Mouse (Mus musculus): ENCODE data around the gene Gm10837. TPM values are rescaled to one million over a fixed set of nuclear protein-coding genes. Genes with fewer than 3 reads are reported as not detected.
"Not testable (repeated sequence)": the region's sequence is repeated elsewhere in the genome, so short reads cannot be mapped to it uniquely, and the experiment has no call there.

Gene Gm10837
- polyA plus RNA-seq, 1 experiment: not detected

DNA sequence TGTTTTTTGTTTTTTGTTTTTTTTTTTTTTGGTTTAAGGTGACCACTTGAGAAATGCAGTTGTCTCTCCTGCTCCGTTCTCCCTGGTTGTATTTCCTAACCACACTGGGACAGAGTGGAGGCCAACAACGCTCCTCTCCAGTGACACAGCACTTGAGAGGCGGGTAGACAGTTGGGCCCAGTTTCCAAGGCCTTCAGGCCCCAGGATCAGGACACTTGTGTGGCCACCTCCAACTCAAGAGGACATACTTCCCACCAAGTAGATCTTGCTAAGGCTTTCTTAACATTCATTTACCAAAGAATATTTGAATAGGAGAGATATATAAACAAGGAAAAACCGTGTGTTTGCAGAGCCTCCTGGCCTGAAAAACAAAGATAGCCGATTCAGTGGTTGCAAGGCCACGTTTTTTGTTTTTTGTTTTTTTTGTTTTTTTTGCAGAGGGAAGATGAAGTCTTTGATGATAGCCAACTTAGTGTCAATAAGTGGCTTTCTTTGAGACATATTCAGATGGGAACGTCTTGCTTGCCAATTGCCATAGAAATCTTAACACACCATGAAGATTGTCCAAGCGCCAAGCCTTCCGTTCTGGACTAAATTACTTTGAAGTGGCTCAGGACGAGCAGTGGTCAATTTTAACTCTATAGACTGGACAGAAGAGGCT, 35.4 kb upstream of the Gm10837 start:
- peaks cover 19% of the 10 kb centered on the region for H3K4me1 ChIP-seq (ENCODE audit: control insufficient read depth, insufficient read depth, low read length)
- no peak overlapping the region for H3K4me3 ChIP-seq (ENCODE audit: insufficient read depth, low read depth, low read length)
- WGBS: 73% methylated on average over 10 of the region's 10 CpGs
- H3K27ac ChIP-seq (ENCODE audit: insufficient read depth, low read depth, low read length): no peak overlapping the region
- TF ChIP-seq POLR2A (IDR thresholded peaks at IDR 0.05; ENCODE audit: insufficient read depth, low read depth, low read length) (no peak), CTCF (IDR thresholded peaks at IDR 0.05; ENCODE audit: insufficient read depth, low read depth, low read length) (no peak)

DNA sequence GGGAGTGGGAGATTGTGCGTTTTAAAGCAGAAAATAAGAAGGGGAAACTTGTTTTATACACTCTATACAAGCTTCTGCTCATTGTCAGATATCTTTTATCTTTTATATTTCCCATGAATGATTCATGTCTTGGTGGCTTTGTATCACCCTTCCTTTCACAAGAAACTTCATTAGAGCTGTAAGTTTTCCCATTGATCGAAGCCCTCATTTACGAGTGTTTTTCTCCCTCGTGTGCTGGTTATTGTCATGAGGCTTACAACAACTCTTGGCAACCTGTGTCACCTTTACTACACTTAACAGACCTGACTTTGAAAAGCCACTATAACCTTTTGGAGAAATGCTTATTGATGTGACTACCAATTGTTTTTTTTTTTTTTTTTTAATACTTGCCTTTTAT, 34.8 kb upstream of the Gm10837 start:
- no peak for TF ChIP-seq CTCF (IDR thresholded peaks at IDR 0.05; ENCODE audit: insufficient read depth, low read depth, low read length)
- TF ChIP-seq POLR2A (IDR thresholded peaks at IDR 0.05; ENCODE audit: insufficient read depth, low read depth, low read length): no peak
- WGBS: 64% methylated on average over 4 of the region's 4 CpGs
- Histone ChIP-seq H3K27ac (ENCODE audit: insufficient read depth, low read depth, low read length) (no peak overlapping the region), H3K4me3 (ENCODE audit: insufficient read depth, low read depth, low read length) (no peak overlapping the region), H3K4me1 (ENCODE audit: control insufficient read depth, insufficient read depth, low read length) (peaks cover 14% of the 10 kb centered on the region)

DNA sequence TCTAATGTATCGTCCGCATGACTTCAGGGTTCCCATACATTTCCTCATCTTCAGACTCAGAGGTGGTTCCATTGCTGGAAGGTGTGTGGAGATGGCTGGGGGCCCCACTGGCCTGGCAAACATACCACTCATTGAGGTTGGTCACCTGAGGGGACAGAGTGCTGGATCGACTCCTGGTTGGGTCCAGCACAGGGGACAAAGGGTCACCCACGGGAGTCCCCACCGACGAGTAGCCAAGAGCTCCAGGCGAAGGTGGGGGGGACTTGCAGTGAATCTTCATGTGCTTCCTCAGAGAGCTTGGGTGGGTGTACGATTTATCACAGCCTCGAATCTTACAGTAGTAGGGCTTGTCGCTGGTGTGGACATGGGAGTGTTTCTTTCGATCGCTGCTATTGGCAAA, 31.1 kb upstream of the Gm10837 start:
- H3K4me1 ChIP-seq (ENCODE audit: control insufficient read depth, insufficient read depth, low read length); H3K27ac ChIP-seq (ENCODE audit: insufficient read depth, low read depth, low read length); H3K4me3 ChIP-seq (ENCODE audit: insufficient read depth, low read depth, low read length): not testable (repeated sequence)
- 81% methylated on average over 10 of the region's 12 CpGs for WGBS

DNA sequence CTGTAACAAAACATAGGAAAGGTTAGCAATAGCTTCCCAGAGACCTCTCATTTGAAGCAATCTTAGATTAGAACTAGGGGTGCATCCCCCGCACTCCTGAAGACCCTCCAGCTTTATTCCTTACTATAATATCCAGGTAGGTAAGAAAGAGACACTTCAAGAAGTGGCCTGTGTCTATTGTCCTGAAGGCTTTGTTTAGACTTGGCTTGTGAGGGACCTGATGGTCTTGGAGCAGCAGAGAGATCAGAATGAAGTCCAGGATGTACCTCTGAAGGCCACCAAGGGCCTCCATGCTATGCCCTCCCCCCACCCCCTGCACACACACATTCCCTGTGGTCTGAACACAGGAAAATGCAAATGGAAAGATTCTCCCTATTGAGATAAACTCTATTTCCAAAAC, 30.6 kb upstream of the Gm10837 start:
- no peak overlapping the region for H3K4me3 ChIP-seq (ENCODE audit: insufficient read depth, low read depth, low read length)
- 92% methylated on average over 1 of the region's 1 CpGs for WGBS
- no peak overlapping the region for H3K27ac ChIP-seq (ENCODE audit: insufficient read depth, low read depth, low read length)

DNA sequence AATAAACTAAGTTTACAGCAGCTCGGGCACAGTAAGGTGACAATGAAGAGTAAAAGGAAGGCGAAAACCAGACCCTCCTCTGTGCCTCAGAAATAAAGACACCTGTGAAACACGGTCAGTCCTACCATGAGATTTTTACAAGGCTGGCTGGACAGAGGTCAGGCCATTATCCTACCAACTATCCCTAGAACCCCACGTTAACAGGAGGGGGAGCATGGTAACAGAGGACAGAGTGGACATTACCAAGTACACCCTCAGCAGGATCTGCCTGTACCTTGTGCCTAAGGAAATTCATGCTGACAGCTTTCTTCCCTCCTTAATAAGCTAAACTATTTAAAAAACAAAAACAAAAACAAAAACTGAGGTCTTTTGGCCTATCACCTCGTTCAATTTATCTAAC, 30.2 kb upstream of the Gm10837 start:
- TF ChIP-seq CTCF (IDR thresholded peaks at IDR 0.05; ENCODE audit: insufficient read depth, low read depth, low read length) (no peak), POLR2A (IDR thresholded peaks at IDR 0.05; ENCODE audit: insufficient read depth, low read depth, low read length) (no peak)
- Histone ChIP-seq H3K4me1 (ENCODE audit: control insufficient read depth, insufficient read depth, low read length) (peaks cover 16% of the 10 kb centered on the region), H3K4me3 (ENCODE audit: insufficient read depth, low read depth, low read length) (no peak overlapping the region), H3K27ac (ENCODE audit: insufficient read depth, low read depth, low read length) (no peak overlapping the region)
- 76% methylated on average over 5 of the region's 5 CpGs for WGBS

More for the DNA sequence above, 30.6 kb upstream of the Gm10837 start:
- TF ChIP-seq CTCF (IDR thresholded peaks at IDR 0.05; ENCODE audit: insufficient read depth, low read depth, low read length) (no peak), POLR2A (IDR thresholded peaks at IDR 0.05; ENCODE audit: insufficient read depth, low read depth, low read length) (no peak)
- peaks cover 14% of the 10 kb centered on the region for H3K4me1 ChIP-seq (ENCODE audit: control insufficient read depth, insufficient read depth, low read length)

DNA sequence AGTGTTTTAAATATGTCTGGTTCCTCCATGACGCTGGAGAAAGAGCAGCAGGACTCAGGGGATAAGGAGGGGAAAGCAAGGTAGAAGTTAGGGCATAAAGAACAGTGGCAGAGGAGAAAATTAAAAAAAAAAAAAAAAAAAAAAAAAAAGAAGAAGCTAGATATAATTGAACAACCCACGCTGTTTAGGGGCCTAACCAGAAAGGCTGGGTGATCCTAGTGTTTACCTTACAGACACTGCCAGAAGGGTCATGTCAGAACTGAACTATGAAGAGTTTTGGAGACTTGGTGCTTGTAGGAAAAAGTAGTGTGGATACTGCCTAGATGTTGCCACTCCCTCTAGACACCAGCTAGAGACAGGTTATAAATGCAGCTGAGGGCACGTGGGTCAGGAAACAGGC, 28.9 kb upstream of the Gm10837 start:
- no peak overlapping the region for H3K27ac ChIP-seq (ENCODE audit: insufficient read depth, low read depth, low read length)
- WGBS: 85% methylated on average over 3 of the region's 3 CpGs
- TF ChIP-seq POLR2A (IDR thresholded peaks at IDR 0.05; ENCODE audit: insufficient read depth, low read depth, low read length) (no peak), CTCF (IDR thresholded peaks at IDR 0.05; ENCODE audit: insufficient read depth, low read depth, low read length) (no peak)
- H3K4me1 ChIP-seq (ENCODE audit: control insufficient read depth, insufficient read depth, low read length): peaks cover 16% of the 10 kb centered on the region
- no peak overlapping the region for H3K4me3 ChIP-seq (ENCODE audit: insufficient read depth, low read depth, low read length)

DNA sequence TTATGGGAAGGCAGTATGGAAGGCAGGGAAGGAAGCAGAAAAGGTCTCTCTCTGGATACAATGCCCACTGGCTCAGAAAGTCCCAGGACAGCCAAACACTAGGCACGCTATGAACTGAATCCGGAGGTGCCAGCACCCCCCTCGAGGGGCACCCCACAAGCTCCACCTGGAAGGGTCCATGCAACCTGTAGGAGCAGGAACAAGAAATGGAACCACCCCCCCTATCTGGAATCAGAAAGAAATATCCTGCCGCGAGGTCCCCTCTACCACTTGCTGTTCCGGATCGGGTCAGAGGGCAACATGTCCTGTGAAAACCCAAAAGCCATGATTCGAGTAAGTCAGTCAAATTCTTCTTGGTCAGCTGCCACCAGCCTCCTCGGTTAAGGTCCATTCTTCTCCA, 28.4 kb upstream of the Gm10837 start:
- WGBS: 61% methylated on average over 9 of the region's 9 CpGs
- Histone ChIP-seq H3K27ac (ENCODE audit: insufficient read depth, low read depth, low read length) (no peak overlapping the region), H3K4me1 (ENCODE audit: control insufficient read depth, insufficient read depth, low read length) (peaks cover 16% of the 10 kb centered on the region), H3K4me3 (ENCODE audit: insufficient read depth, low read depth, low read length) (peak overlapping the region; percentile 13)
- TF ChIP-seq CTCF (IDR thresholded peaks at IDR 0.05; ENCODE audit: insufficient read depth, low read depth, low read length) (no peak), POLR2A (IDR thresholded peaks at IDR 0.05; ENCODE audit: insufficient read depth, low read depth, low read length) (no peak)

DNA sequence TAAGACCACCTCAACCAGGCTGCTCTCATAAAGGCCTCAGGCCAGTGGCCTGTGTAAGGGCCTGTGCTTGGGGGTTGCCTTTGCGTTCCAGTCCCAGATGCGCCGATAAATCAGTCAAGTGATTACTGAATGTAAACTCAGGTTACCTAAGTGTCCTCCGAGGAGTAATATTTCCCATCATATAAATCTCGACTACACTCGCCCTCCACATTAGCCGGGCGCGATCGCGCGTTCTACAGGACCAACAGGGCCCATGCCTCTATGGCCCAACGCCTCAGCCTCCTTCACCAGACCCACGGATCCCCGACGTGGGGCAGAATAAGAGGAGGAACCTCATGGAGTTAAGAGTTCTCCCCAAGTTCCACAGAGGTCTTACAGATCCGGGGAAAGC, 27.7 kb upstream of the Gm10837 start:
- no peak for TF ChIP-seq POLR2A (IDR thresholded peaks at IDR 0.05; ENCODE audit: insufficient read depth, low read depth, low read length)
- TF ChIP-seq CTCF (IDR thresholded peaks at IDR 0.05; ENCODE audit: insufficient read depth, low read depth, low read length): no peak
- peaks cover 16% of the 10 kb centered on the region for H3K4me1 ChIP-seq (ENCODE audit: control insufficient read depth, insufficient read depth, low read length)
- peak overlapping the region; percentile 54 for H3K27ac ChIP-seq (ENCODE audit: insufficient read depth, low read depth, low read length)
- H3K4me3 ChIP-seq (ENCODE audit: insufficient read depth, low read depth, low read length): peak overlapping the region; percentile 57
- WGBS: 58% methylated on average over 17 of the region's 17 CpGs

DNA sequence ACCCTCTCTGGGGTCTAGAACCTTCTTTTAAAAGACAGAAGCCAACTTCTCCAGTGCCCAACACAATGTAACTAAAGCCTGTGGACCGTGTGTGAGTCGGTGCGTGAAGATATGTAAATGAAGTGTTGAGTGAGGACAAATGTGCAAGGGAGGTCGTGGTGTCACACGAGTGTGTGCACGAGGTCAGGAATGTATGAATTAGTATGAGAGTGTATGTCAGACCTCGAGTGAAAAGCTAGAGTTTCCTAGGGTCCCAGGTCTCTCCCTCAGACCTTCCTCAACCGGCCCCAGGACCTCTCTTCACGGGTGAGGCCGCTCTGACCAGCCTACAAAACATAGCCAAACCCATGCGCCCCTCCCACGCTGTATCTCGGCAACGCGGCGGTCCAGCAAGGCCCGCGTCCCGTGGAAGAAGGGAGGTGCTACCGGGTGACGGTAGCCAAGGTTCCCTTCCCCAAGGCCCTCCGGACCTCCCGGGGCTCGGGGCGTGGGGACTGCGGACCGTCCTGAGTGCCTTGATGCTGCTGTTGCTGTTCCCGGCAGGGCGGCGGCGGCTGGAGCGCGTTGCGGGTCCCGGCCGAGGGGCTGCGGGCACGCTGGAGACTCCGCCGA, 27.2 kb upstream of the Gm10837 start:
- Histone ChIP-seq H3K4me3 (ENCODE audit: insufficient read depth, low read depth, low read length) (peak overlapping the region; percentile 57), H3K4me1 (ENCODE audit: control insufficient read depth, insufficient read depth, low read length) (peaks cover 16% of the 10 kb centered on the region), H3K27ac (ENCODE audit: insufficient read depth, low read depth, low read length) (peak overlapping the region; percentile 54)
- TF ChIP-seq POLR2A (IDR thresholded peaks at IDR 0.05; ENCODE audit: insufficient read depth, low read depth, low read length): no peak
- TF ChIP-seq CTCF (IDR thresholded peaks at IDR 0.05; ENCODE audit: insufficient read depth, low read depth, low read length): no peak
- 13% methylated on average over 40 of the region's 40 CpGs for WGBS

DNA sequence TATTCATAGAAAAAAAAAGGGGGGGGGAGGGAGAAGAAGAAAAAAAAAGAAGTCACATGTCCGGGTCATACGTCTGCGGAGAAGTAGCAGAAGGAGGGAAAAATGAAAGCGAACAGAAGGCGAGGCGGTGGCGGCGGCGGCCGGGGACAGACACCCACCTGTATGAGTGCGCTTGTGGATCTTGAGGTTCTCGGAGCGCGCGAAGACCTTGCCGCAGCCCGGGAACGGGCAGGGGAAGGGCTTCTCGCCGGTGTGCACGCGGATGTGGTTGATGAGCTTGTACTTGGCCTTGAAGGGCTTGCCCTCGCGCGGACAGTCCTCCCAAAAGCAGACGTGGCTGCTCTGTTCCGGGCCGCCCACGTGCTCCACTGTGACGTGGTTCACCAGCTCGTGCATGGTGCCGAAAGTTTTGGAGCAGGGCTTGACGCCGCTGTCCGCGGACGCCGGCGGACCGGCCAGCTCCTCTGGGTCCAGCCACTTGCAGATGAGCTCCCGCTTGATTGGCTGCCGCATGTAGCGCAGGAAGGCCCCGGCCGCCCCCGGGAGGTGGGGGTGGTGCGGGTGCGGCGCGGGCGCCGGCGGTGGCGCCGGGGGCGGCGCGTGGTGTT, 26.5 kb upstream of the Gm10837 start:
- Histone ChIP-seq H3K4me1 (ENCODE audit: control insufficient read depth, insufficient read depth, low read length) (peaks cover 16% of the 10 kb centered on the region), H3K4me3 (ENCODE audit: insufficient read depth, low read depth, low read length) (peak overlapping the region; percentile 57), H3K27ac (ENCODE audit: insufficient read depth, low read depth, low read length) (0 out of 2 replicates have a peak overlapping the region, but pooled peaks have one; percentile 51)
- 3% methylated on average over 58 of the region's 58 CpGs for WGBS

Data from olfactory bulb, adult 2 months (tissue).